Mouse (Mus musculus) myocyte (in vitro differentiated cells): ENCODE data around the gene Rac3.

Experiments used
- E2F4 ChIP-seq: IDR thresholded peaks from one replicate; pipeline ENCODE4 v1.6.1; 2011; ENCODE audit warnings: mild to moderate bottlenecking, control low read depth, moderate library complexity; ENCODE audit not compliant: insufficient read depth
- POLR2A ChIP-seq: IDR thresholded peaks from one replicate; pipeline ENCODE4 v1.6.1; 2011; ENCODE audit warnings: low read depth, mild to moderate bottlenecking, control low read depth, moderate library complexity; ENCODE audit not compliant: insufficient read length
- POLR2AphosphoS2 ChIP-seq: IDR thresholded peaks from one replicate; pipeline ENCODE4 v1.6.1; 2011; ENCODE audit warnings: low read depth, control low read depth; ENCODE audit not compliant: insufficient read length
- TCF12 ChIP-seq: IDR thresholded peaks from one replicate; pipeline ENCODE4 v1.6.1; 2011; ENCODE audit warnings: mild to moderate bottlenecking, control low read depth; ENCODE audit not compliant: poor library complexity, insufficient read depth, severe bottlenecking
- USF1 ChIP-seq: IDR thresholded peaks from one replicate; pipeline ENCODE4 v1.6.1; 2011; ENCODE audit warnings: low read depth, mild to moderate bottlenecking, control low read depth, moderate library complexity

DNA sequence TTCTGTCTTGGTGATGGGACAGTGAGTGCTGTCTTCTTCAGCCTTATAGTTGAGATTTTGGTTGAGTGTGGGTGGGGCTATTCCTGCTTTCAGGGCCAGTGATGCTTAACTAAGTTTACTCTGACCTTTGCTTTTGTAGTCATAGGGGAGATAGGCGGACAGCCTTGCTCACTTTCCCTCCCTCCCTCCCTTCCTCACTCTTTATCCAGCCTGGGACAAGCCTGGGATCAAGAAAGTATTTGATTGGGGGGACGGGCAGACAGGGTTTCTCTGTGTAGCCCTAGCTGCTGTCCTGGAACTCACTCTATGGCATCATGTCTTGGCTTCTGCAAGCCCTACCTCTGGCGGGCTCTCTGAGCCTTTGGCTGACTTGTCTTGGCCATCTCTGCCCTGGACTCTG is 27.8 kb upstream of the Rac3 start:
- TF ChIP-seq POLR2A (no peak), USF1 (no peak), E2F4 (no peak), TCF12 (no peak), POLR2AphosphoS2 (no peak)
